Mouse (Mus musculus) heart, adult 18-20 months (tissue): Measurements from ENCODE around the gene Mis18bp1. TPM values are rescaled to one million over a fixed set of nuclear protein-coding genes. Genes with fewer than 3 reads are reported as not detected.
"Not testable (repeated sequence)": the region's sequence is repeated elsewhere in the genome, so short reads cannot be mapped to it uniquely, and the experiment has no call there.

Experiments
- DNase-seq, 2 experiments: peaks; one replicate each; pipeline ENCODE4 v3.0.0; 2021 to 2022; ENCODE audit warnings: mixed read lengths in 1 of 2
- long read RNA-seq, 2 experiments: library from polyadenylated mRNA; stranded (forward); transcript quantifications; one replicate each; pipeline ENCODE4 v2.0.0; 2021
- total RNA-seq, 2 experiments: library from RNA; stranded (reverse); gene quantifications; 2 replicates each; pipeline ENCODE4 v1.2.3; 2021

The Mis18bp1 gene
- total RNA-seq = under 1 TPM; 0.12 to 0.49 TPM
- long read RNA-seq, experiment 1 = 0 reads
- long read RNA-seq, experiment 2 = 0 reads

DNA sequence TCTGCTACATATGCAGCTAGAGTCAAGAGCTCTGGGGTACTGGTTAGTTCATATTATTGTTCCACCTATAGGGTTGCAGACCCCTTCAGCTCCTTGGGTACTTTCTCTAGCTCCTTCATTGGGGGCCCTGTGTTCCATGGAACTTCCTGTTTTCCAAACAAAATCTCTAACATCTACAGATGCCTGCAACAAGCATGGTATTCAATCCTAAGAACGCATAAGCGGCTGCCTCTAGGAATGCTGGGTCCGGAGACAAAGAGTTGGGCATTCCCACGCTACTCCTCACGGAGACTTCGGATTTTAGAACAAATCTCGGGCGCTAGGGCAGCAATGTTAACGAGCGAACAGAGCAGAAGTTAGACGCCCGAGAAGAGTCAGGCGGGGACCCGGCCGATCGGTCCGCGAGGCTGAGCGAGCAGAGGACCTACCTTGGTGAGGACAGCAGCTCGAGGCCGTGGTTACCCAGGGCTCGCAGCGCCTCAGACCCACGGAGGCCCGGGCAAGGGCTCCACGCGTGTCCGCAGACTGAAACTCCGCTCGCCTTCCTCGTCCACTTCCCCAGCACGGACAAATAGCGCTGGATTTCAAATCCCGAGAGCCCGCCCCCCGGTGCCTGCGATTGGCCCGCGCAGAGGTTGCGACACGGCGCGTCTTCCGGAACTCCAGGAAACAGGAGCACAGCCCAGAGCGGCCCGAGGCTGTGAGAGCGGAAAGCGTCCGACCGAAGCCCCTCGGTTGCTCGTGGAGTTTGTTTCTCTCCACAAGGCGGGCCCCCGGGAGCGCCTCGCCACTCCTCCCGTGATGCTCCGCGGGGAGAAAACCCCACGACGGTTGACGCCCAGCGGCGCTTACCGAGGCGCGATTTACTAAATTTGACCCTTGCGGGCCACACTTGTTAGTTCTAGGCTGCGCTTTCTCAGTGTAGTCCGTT lies at the start of gene Mis18bp1:
Gene Mis18bp1 (minus strand): TSS at position 584 of the 931 bp plus-strand sequence.
- DNase-seq = peak; percentile 97 to 98

GRCm38 (mm10) chr12:65216404-65216840 lies 44.0 kb upstream of the Mis18bp1 start:
- no peak for DNase-seq

- DNase-seq = no peak
Observed at GRCm38 (mm10) chr12:65206431-65206830, 34.0 kb upstream of the Mis18bp1 start.

- DNase-seq = no peak
Observed at GRCm38 (mm10) chr12:65201812-65202211, 29.4 kb upstream of the Mis18bp1 start.

DNA sequence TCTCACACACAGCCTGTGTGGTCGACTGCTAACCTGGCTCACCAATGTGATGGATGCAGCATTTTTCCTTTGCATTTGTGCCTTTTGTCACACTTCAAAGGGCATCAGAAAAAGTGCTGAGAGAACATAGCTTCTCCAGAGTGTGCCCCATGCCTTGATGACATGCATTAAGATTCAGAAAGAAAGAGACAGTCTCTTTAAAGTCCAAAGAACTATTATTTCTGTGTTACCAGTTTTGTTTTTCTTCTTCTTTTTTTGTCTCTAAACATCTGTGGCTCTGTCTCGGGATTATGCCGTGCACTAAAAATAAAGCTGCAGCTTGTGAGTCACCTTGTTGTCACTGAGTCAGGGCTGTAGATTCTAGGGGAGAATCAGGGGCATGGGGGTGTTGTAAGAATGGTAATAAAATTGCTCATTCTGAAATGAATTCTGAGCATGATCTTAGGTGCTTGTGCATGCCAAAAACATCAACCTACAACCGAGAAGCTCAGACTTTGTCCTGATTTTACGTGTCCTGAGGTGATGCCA lies 21.7 kb upstream of the Mis18bp1 start:
- no peak for DNase-seq

DNA sequence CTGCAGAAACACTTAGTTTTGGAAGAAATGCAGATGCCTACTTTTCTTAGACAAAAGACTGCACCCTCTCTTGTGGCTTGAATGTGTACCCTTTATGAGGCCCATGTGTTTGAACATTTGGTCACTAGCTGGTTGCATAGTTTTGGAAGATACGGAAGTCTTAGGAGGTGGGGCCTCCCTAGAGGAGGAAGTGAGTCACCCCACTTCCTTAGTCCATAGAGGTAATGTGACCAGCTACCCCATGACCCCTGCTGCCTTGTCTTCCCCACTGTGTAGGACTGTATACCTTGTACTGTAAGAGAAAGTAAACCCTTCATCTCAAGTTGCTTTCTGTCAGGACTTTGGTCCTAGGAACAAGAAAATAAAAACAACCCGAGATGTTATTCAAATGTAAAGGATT lies 16.8 kb upstream of the Mis18bp1 start:
- no peak for DNase-seq

DNA sequence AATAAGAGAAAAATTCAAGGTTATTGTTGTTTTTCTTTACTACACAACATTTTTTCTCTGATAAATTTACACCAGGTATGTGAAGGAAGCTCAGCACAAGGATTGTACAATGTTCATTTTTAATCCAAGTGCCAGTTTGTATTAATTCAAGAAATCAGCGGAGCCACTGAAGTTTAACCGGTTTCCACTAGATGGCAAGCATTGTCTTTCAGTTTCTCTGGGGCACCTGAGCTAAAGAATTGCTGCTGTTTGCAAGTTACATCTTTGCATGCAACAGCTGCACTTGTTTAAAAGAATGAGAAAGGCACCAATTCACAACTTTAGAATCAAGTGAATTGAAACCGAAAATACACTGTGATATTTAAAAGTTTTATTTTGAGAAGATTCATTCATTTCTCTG lies 15.0 kb upstream of the Mis18bp1 start:
- no peak for DNase-seq

- no peak for DNase-seq
Observed at GRCm38 (mm10) chr12:65173736-65174135, 1.3 kb upstream of the Mis18bp1 start.

- peak; percentile 56 to 74 for DNase-seq
Observed at GRCm38 (mm10) chr12:65172959-65173358, 555 bp upstream of the Mis18bp1 start.

GRCm38 (mm10) chr12:65136121-65136520 lies 36.3 kb downstream of the Mis18bp1 start:
- DNase-seq = not testable (repeated sequence)

DNA sequence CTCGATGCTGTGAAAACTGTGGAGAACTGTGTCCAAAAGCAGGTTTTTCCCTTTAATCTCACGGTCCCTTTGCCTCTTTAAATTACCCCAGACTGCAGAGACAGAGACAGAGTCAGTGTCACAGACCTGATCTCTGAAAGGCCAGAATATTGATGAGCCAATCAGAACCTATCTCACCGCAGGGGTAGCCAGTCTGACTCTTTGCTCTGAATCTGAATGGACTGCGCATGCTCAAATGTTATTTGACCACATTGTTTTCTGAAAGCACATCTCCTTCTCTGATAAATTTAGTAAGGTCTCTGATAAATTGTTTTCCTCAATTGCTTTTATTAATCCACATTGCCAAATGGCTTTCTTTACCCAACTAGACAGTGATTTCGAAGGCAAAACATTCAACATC lies 53.0 kb downstream of the Mis18bp1 start:
- DNase-seq = no peak

GRCm38 (mm10) chr12:65118968-65119367 lies 53.4 kb downstream of the Mis18bp1 start:
- DNase-seq = no peak

DNA sequence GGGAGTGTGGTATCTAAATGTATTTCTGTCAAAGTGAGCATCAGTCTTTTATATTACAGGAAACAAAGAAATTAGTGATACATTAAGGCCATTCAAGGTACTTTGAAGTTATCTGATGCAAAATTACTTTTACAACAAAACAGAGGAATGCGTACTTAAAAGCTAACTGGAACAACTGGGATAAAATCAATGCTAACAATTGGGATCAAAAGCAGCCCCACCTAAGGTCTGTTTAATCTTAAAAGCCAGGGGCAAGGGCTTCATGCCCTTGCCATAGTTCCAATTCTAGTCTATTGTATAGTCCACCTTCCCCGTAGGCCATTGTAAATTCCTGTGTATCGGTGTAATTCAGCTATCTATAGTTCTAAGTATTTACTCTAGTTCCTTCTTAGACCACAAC lies 57.4 kb downstream of the Mis18bp1 start:
- not testable (repeated sequence) for DNase-seq

DNA sequence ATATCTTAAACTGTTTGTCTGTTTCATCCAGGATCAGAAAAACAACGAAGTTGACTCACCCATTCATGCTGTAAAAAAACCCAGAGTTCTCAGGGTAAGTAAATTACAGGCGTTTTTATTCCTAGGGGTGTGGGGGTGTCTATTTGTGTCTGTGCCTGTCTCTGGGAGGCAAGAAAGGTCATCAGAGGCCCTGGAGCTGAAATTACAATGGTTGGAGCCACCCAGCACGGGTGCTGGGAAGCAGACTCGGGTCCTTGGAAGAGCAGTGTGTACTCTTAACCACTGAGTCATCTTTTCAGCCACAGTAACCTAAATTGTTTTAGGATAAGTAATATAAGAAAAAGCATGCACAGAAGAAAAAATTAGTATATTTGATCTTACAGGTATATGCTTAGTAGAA lies 58.5 kb downstream of the Mis18bp1 start:
- DNase-seq = no peak

DNA sequence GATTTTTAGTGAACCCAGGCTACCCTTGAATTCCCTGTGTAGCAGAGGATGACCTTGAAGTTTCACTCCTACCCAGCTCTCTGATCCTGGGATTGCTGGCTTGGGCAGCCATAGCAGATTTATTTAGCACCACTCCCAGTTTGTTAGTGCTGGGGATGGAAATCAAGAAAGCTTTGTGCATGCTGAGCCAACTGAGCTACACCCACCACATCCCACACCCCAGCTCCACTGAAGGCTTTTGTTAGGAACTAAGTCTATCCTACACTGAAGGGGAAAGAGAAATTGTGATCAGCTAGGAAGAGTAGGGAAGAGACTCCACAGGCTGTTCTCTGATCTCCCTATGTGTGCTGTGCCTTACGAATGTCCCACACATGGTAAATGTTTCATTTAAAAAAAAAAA lies 59.6 kb downstream of the Mis18bp1 start:
- no peak for DNase-seq

GRCm38 (mm10) chr12:65111503-65111902 lies 60.9 kb downstream of the Mis18bp1 start:
- no peak for DNase-seq

- no peak for DNase-seq
Observed at GRCm38 (mm10) chr12:65108746-65109145, 63.7 kb downstream of the Mis18bp1 start.

Other genes starting within 250 kb of the Mis18bp1 start
- 10 to 100 TPM; 12.7 to 12.9 TPM for gene Klhl28, start 207.1 kb downstream of the Mis18bp1 start, total RNA-seq
- gene Togaram1, start 206.8 kb downstream of the Mis18bp1 start, total RNA-seq = 1 to 10 TPM; 7.9 to 8.4 TPM
- 10 to 100 TPM; 12.2 TPM for gene Prpf39, start 136.3 kb downstream of the Mis18bp1 start, total RNA-seq
- gene Fkbp3, start 98.6 kb downstream of the Mis18bp1 start, total RNA-seq = 100 to 1,000 TPM; 261 to 263 TPM
- 1 to 10 TPM; 2.7 to 5.0 TPM for gene Fancm, start 97.0 kb downstream of the Mis18bp1 start, total RNA-seq
- not detected for gene Wdr20rt, start 52.9 kb upstream of the Mis18bp1 start, total RNA-seq